Mouse (Mus musculus) kidney, adult 2 months (tissue): Measurements from ENCODE around the gene Tpp2. TPM values are rescaled to one million over a fixed set of nuclear protein-coding genes. Genes with fewer than 3 reads are reported as not detected.

Experiments
- DNase-seq: peaks from one replicate; pipeline ENCODE4 v3.0.0; 2021
- H3K27ac ChIP-seq: fragments of 200-500 bp; 2 replicates; pipeline ENCODE4 v1.5.1; 2012; ENCODE audit warnings: low read depth, low read length, control low read depth, inconsistent platforms; ENCODE audit not compliant: insufficient read depth
- H3K27me3 ChIP-seq: fragments of 200-500 bp; replicated peaks from 2 replicates; pipeline ENCODE4 v1.6.1; 2012; ENCODE audit warnings: mild to moderate bottlenecking, moderate library complexity, low read length, inconsistent platforms; ENCODE audit not compliant: control insufficient read depth, insufficient read depth
- H3K36me3 ChIP-seq: fragments of 200-500 bp; 2 replicates; pipeline ENCODE4 v1.6.1; 2012; ENCODE audit warnings: mild to moderate bottlenecking, moderate library complexity, low read length, inconsistent platforms; ENCODE audit not compliant: control insufficient read depth, insufficient read depth
- H3K4me1 ChIP-seq: fragments of 200-500 bp; 2 replicates; pipeline ENCODE4 v1.6.1; 2011; ENCODE audit warnings: low read length; ENCODE audit not compliant: control insufficient read depth, insufficient read depth
- H3K4me3 ChIP-seq: fragments of 200-500 bp; 2 replicates; pipeline ENCODE4 v1.5.1; 2011; ENCODE audit warnings: mild to moderate bottlenecking, low read depth, low read length, control low read depth; ENCODE audit not compliant: insufficient read depth
- CTCF ChIP-seq: fragments of 200-500 bp; conservative IDR thresholded peaks from 2 replicates; pipeline ENCODE4 v1.5.1; 2011; ENCODE audit warnings: low read depth, mild to moderate bottlenecking, control low read depth, low read length, moderate library complexity, mixed read lengths; ENCODE audit not compliant: insufficient read depth, insufficient read length
- POLR2A ChIP-seq: fragments of 200-500 bp; IDR thresholded peaks from one replicate; pipeline ENCODE4 v1.6.1; 2011; ENCODE audit warnings: low read depth, low read length, control low read depth
- WGBS: fragments of 180-500 bp; shearing (Covaris S2); methylation state at CpG from one replicate; pipeline ENCODE4 v1.1.7; 2018; 5-methylcytosine and 5-hydroxymethylcytosine counted together
- polyA plus RNA-seq: library from polyadenylated mRNA; depleted of rRNA; stranded (reverse); fragments of >200 nt; gene quantifications from 2 replicates; pipeline ENCODE4 v1.2.3, GENCODE M21; 2012; rRNA removed

Tpp2 gene
- polyA plus RNA-seq, 1 experiment = 6.5 TPM

GRCm38 (mm10) chr1:44046556-44046955 lies 113.1 kb downstream of the Tpp2 start:
- no peak overlapping the region for H3K27ac ChIP-seq
- no peak for TF ChIP-seq POLR2A
- no peak for TF ChIP-seq CTCF
- no peak for DNase-seq
- H3K4me3 ChIP-seq = no peak overlapping the region
- 67% methylated on average over 2 of the region's 2 CpGs for WGBS
- no peaks in the 10 kb centered on the region for H3K36me3 ChIP-seq
- H3K27me3 ChIP-seq = no peaks in the 10 kb centered on the region
- no peaks in the 10 kb centered on the region for H3K4me1 ChIP-seq

Other genes starting within 250 kb of the Tpp2 start
- gene 1500015O10Rik, start 203.0 kb upstream of the Tpp2 start, polyA plus RNA-seq = 1.2 and 1.5 TPM in 2 replicates
- 25.0 and 26.9 TPM in 2 replicates for gene Uxs1, start 105.8 kb upstream of the Tpp2 start, polyA plus RNA-seq
- 0.09 TPM in 1 of 2 replicates, not detected in the other for gene Mettl21c, start 86.4 kb downstream of the Tpp2 start, polyA plus RNA-seq
- not detected in 2 replicates for gene Gm8251, start 128.3 kb downstream of the Tpp2 start, polyA plus RNA-seq
- gene Tex30, start 168.8 kb downstream of the Tpp2 start, polyA plus RNA-seq = 3.9 and 6.0 TPM in 2 replicates
- 11.4 and 12.0 TPM in 2 replicates for gene Kdelc1, start 185.2 kb downstream of the Tpp2 start, polyA plus RNA-seq
- 9.5 and 12.2 TPM in 2 replicates for gene Bivm, start 185.3 kb downstream of the Tpp2 start, polyA plus RNA-seq
- gene Ercc5, start 214.1 kb downstream of the Tpp2 start, polyA plus RNA-seq = 4.3 and 4.6 TPM in 2 replicates